Mouse (Mus musculus) cortical plate, adult 2 months (tissue): Measurements from ENCODE around the gene Nf1.

ENCODE experiments used
- CTCF ChIP-seq: fragments of 200-500 bp; IDR thresholded peaks from 2 replicates; pipeline ENCODE4 v1.5.1; 2011; ENCODE audit warnings: mild to moderate bottlenecking, control low read depth, low read length; ENCODE audit not compliant: insufficient read depth; ENCODE audit errors: extremely low read depth
- POLR2A ChIP-seq: fragments of 200-500 bp; IDR thresholded peaks from 2 replicates; pipeline ENCODE4 v1.6.1; 2011; ENCODE audit warnings: mild to moderate bottlenecking, low read length, control low read depth; ENCODE audit not compliant: insufficient read depth; ENCODE audit errors: extremely low read depth

- no peak for TF ChIP-seq CTCF
- TF ChIP-seq POLR2A: no peak
These were observed 108.9 kb downstream of the Nf1 start for GRCm38 (mm10) chr11:79448361-79448760.
